Mouse (Mus musculus) inflammation-experienced regulatory T-cells, adult 6 months (primary cell): Measurements from ENCODE around the gene Mcat. TPM values are rescaled to one million over a fixed set of nuclear protein-coding genes. Genes with fewer than 3 reads are reported as not detected.
A peak's percentile ranks its signal among the peaks of the same experiment; 100 is the strongest.

ENCODE experiments used
- ATAC-seq: one replicate; pipeline ENCODE4 v1.8.0; 2017
- polyA plus RNA-seq, 3 experiments: library from polyadenylated mRNA; unstranded; fragments of 100-300 nt; shearing (Covaris generic); gene quantifications; one replicate each; pipeline ENCODE4 v1.2.1; 2017

Gene Mcat
- polyA plus RNA-seq, 3 experiments from 2014 or later: 3.0 to 5.2 (median 4.1) TPM

DNA sequence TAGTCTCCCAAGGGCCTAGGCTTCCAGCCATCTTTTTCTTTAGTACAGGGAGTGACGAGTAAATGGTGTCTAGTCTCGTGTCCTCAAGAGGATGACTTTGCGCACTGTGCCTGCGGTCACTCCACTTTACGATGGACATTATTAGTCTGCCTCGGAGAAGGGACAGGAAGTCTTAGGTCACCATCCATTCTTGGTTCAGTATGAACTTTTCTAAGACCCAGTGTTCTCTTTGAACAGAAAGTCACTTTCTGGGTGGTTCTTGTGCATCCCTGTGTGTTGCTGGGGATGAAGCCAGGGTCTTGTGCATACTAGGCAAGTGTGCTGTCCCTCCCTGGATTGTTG lies 27.7 kb downstream of the Mcat start:
- ATAC-seq: no peak

- no peak for ATAC-seq
These were observed 28.4 kb downstream of the Mcat start for GRCm38 (mm10) chr15:83534960-83535889.

DNA sequence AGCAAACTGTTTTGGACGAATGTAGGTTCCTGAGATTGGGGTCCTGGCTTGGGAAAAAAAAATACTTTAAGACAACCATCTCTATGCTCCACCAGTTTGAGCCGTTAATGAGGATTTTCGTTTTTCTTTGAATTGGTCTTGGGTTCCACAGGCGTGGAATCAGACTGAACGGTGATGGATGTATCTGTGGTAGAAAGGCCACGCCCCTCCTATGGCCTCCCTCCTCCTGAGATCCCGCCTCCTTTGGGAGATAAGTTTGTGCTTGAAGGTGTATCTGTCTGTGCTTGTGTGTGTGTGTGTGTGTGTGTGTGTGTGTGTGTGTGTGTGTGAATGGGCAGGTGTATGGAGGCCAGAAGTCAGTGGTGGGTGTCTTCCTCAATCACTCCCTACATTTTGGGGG lies 31.0 kb downstream of the Mcat start:
- ATAC-seq: no peak

DNA sequence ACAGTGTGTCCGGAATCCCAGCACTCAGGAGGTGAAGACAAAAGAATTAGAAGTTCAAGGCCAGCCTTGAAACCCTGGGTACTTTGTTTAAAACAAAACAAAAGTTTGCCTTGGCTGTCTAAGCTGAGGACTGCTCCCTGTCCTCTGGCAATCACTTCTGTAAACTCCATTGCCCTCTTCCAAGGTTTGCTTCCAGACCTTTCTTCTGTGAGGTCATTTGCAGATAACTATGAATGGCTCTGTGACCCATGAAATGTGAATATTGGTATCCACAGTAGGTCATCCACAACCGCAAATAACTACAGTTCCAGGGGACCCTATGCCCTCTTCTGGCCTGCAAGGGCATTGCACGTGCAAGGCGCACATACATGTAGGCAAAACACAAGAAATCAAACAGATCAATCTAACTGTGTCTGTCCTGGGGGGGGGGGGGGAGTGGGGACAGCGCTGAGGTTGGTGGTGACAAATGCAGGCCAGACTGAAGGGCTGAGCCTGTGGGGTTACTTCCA lies 31.6 kb downstream of the Mcat start:
- ATAC-seq: no peak

DNA sequence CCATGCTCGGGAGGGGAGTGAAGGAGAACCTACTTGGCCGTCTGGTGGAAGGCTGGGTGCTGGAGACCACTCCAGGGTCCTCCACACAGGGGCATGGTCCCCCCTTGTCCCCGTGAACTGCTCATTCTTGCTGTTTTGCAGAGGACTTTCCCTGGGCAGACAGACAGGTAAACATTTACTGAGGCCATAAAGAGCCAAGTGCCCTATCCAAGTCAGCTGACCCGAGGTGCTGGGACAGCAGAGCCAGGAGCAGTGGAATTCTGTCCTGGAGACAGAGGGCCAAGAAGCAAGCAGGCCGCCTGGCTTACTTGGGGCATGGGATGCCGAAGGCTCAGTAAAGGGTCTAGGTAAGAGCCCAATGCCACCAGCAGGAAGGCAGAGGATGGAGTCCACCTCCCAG lies 32.9 kb downstream of the Mcat start:
- no peak for ATAC-seq

DNA sequence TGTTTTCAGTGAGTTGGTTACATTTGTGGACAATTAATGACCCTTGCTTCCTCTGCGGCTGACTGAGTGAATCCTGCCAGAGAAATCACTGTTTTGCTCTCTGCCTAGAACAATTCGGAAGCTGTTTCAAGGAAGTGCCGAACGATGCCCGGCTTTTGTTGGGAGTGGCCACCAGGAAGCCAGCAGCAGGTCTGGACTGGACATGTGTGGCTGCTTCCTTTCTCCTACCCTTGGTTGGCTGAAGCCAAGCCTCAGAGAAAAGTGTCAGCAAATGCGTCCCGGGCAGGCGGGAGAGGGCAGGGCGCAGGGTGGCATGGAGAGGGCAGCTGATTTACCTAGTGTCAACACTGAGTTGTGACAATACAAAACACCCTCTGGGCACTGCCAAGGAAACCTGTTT lies 33.4 kb downstream of the Mcat start:
- no peak for ATAC-seq

- no peak for ATAC-seq
These were observed 33.8 kb downstream of the Mcat start for GRCm38 (mm10) chr15:83529765-83530164.

DNA sequence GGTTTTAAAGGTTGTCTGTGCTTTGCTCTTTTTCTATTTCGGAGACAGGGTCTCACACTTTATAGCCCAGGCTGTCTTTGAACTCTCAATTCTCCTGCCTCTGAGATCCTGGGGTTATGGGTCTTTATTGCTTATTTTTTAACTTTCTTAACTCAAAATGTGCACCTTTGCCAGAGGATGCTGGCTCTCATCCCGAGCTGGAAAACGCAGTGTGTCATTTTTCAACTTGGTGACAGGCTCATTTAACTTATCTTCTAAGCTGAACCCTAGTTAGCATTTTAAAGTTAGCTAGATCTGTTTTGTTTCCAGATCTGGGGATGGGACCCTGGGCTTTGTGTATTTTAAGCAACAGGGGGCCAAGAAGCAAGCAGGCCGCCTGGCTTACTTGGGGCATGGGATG lies 34.7 kb downstream of the Mcat start:
- ATAC-seq: no peak

- no peak for ATAC-seq
These were observed 35.8 kb downstream of the Mcat start for GRCm38 (mm10) chr15:83527747-83528146.

GRCm38 (mm10) chr15:83527092-83527437 lies 36.5 kb downstream of the Mcat start:
- peak; percentile 35 for ATAC-seq

GRCm38 (mm10) chr15:83526424-83527091 lies 37.0 kb downstream of the Mcat start, which contains the start of gene Bik:
Bik (plus strand) TSS chr15:83526862.
- ATAC-seq: peak; percentile 80

- ATAC-seq: no peak
These were observed 39.3 kb downstream of the Mcat start for GRCm38 (mm10) chr15:83524333-83524729.

- ATAC-seq: no peak
These were observed 39.8 kb downstream of the Mcat start for GRCm38 (mm10) chr15:83523638-83524332.

GRCm38 (mm10) chr15:83523196-83523595 lies 40.4 kb downstream of the Mcat start:
- ATAC-seq: no peak

DNA sequence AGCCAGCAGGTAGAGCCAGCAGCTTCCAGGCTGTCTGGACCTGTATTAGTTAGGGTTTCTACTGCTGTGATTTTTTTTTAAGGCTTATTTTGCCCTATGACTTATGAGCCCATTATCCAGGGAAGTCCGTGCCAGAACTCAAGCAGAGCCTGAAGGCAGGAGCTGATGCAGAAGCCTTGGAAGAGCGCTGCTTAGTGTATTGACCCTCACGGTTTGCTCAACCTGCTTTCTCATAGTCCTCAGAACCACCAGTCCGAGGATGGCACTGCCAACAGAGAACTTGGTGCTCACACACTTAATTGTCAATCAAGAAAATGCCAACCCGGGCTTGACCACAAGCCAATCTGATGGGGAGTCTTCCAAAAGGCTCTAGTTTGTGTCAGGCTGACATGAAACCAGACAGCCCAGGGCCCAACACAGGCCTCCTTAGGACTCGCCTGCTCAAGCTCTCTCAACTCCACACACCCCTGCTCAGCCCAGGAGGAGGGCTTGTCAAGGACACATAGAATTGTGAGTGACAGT lies 42.7 kb downstream of the Mcat start:
- no peak for ATAC-seq

GRCm38 (mm10) chr15:83518215-83519048 lies 45.2 kb downstream of the Mcat start:
- ATAC-seq: peak; percentile 72

- ATAC-seq: no peak
These were observed 48.6 kb downstream of the Mcat start for GRCm38 (mm10) chr15:83515018-83515417.

DNA sequence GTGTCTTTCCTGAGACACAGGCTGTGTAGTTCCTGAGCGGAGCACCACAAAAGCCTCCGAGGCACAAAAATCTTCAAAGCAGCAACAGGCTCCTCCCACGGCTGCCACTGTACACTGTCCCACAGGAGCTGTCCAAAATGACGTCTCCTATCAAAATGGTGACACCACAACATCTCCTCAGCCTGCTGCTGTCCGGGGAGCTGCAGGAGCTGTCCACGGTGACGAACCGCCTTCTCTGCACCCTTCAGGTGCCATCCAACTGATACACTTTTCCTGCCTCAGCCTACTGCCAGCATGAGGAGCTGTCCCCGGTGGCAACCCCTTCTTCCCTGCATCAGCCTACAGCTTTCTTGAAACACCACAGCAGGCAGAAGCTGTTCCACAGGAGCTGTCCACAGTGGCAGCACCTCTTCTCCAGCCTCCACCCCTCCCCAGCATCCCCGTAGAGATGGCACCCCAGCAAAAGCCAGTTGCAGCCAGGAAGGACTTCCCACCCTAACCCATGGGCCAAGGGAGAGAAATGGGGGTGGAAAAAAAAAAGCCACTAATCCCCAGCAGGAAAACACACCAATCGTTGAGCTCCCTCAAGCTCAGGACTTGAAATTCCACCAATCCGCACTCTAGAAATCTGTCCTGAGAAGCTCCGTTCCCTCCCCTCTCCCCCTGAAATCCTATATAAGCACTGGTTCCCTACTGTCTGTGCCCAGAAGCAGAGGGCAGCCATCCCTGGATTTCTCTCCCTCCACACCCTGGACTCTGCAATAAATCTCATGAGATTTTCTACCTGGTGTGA lies 50.9 kb downstream of the Mcat start:
- ATAC-seq: no peak

GRCm38 (mm10) chr15:83510805-83511405 lies 52.7 kb downstream of the Mcat start, which contains the start of gene Ttll1:
Ttll1 (minus strand) TSS chr15:83510893.
- ATAC-seq: peak; percentile 100

GRCm38 (mm10) chr15:83509950-83510804 lies 53.4 kb downstream of the Mcat start:
- peak; percentile 14 for ATAC-seq
